8 mouse cellular contexts compared by ENCODE assay signal in genomic region chr2:131179990-131180587, GRCm38 (mm10). TPM values are rescaled to one million over a fixed set of nuclear protein-coding genes. Genes with fewer than 3 reads are reported as not detected.
A peak's percentile ranks its signal among the peaks of the same experiment; 100 is the strongest.
DNase-seq lines count a peak whose midpoint lies in the region; ATAC-seq and TF ChIP-seq lines count a peak whose summit lies in the region.

TSS of gene Cenpb (minus strand) at chr2:131180067.

- 3% methylated on average over 38 of the region's 57 CpGs for WGBS in hindbrain, embryonic 16.5 days

- peak; percentile 85 for ATAC-seq in hindbrain, embryonic 16.5 days

- TF ChIP-seq CTCF in gastrocnemius, adult 2 months (IDR thresholded peaks at IDR 0.05): peak; percentile 65

- peak; percentile 67 for DNase-seq in WW6 (ENCODE audit: low read depth, low spot score)
- DNase-seq in cerebellum, postnatal 4 days (ENCODE audit: low spot score in 2 of 2): peak; percentile 70 to 91
- DNase-seq in gastrocnemius, adult 2 months: peak; percentile 93
- DNase-seq in left cerebral cortex, adult 8-10 months (ENCODE audit: low spot score in 2 of 2): peak; percentile 73 to 77
- peak; percentile 88 to 89 for DNase-seq in right cerebral cortex, postnatal 10 days (ENCODE audit: low spot score in 2 of 2)
- peak; percentile 83 to 84 for DNase-seq in urinary bladder, postnatal 36 days (ENCODE audit: low spot score in 2 of 2)

- no peaks in the 10 kb centered on the region for H3K9me3 ChIP-seq in hindbrain, embryonic 16.5 days (ENCODE audit: control insufficient read depth, low read length)
- H3K9me3 ChIP-seq in megakaryocyte, embryonic 14.5 days: no peaks in the 10 kb centered on the region

- intact Hi-C loops in gastrocnemius, adult 2 months (cut with DNase I): loop anchor here (5.0 to 10.0 kb wide), 3 partner anchors 32 to 335 kb away; no protein-coding TSS in a partner anchor

- H3K27ac ChIP-seq in gastrocnemius, adult 2 months: peak within 1 kb of the TSS; percentile 88
- peak within 1 kb of the TSS; percentile 97 for H3K27ac ChIP-seq in hindbrain, embryonic 16.5 days (ENCODE audit: low read depth, low read length)

- H3K4me3 ChIP-seq in gastrocnemius, adult 2 months: peak within 1 kb of the TSS; percentile 88
- H3K4me3 ChIP-seq in hindbrain, embryonic 16.5 days (ENCODE audit: low read length): peak within 1 kb of the TSS; percentile 78
- H3K4me3 ChIP-seq in megakaryocyte, embryonic 14.5 days (replicated peaks): peak within 1 kb of the TSS; percentile 97

- peak within 1 kb of the TSS; percentile 97 for H3K4me2 ChIP-seq in hindbrain, embryonic 16.5 days (ENCODE audit: low read length)

- H3K36me3 ChIP-seq in hindbrain, embryonic 16.5 days (ENCODE audit: control insufficient read depth, insufficient read depth, low read length): no peaks in the 10 kb centered on the region
- peaks cover 34% of the 10 kb centered on the region for H3K36me3 ChIP-seq in megakaryocyte, embryonic 14.5 days (replicated peaks; ENCODE audit: low read length)

- no peaks in the 10 kb centered on the region for H3K27me3 ChIP-seq in hindbrain, embryonic 16.5 days (replicated peaks; ENCODE audit: control insufficient read depth, insufficient read depth, low read length)
- H3K27me3 ChIP-seq in megakaryocyte, embryonic 14.5 days (replicated peaks): no peaks in the 10 kb centered on the region

- H3K4me1 ChIP-seq in hindbrain, embryonic 16.5 days (ENCODE audit: control insufficient read depth, insufficient read depth, low read depth, low read length): peaks cover 30% of the 10 kb centered on the region
- peaks cover 53% of the 10 kb centered on the region for H3K4me1 ChIP-seq in megakaryocyte, embryonic 14.5 days

- peak within 1 kb of the TSS; percentile 88 for H3K9ac ChIP-seq in hindbrain, embryonic 16.5 days (ENCODE audit: low read depth, low read length)

RNA-seq across cellular contexts. Expression of gene Cenpb, which starts in this region (rescaled TPM):
- 10 to 100 TPM; 67.7 to 70.1 TPM for total RNA-seq in gastrocnemius, adult 2 months (2021)
- 11.1 and 11.3 TPM in 2 replicates for polyA plus RNA-seq in hindbrain, embryonic 16.5 days (2015; fragmentation: Nextera tagmentation; extraction: Ambion mirVana)
- total RNA-seq in left cerebral cortex, adult 8-10 months (2022): 10 to 100 TPM; 73.8 to 80.9 (median 75.8) TPM
- 147 and 259 TPM in 2 replicates for polyA plus RNA-seq in megakaryocyte, embryonic 14.5 days (2012; ENCODE audit: insufficient read depth, low replicate concordance)

Comparison
In these comparisons a context has a peak if more than half of its experiments do, and no peak if none do; other contexts are left out.
1. Peak in every context shown above with its lines: DNase-seq, ATAC-seq, H3K4me3 ChIP-seq and H3K27ac ChIP-seq.
2. RNA of gene Cenpb (polyA plus RNA-seq): 147 to 259 TPM in megakaryocyte, embryonic 14.5 days; 11.1 to 11.3 TPM in hindbrain, embryonic 16.5 days; every median in the first group is over 10 times any median in the second.